ENCODE assay signal across 8 mouse cellular contexts in genomic region chr6:113379246-113379645, GRCm38 (mm10). TPM values are rescaled to one million over a fixed set of nuclear protein-coding genes. Genes with fewer than 3 reads are reported as not detected.
DNase-seq lines count a peak whose midpoint lies in the region; ATAC-seq and TF ChIP-seq lines count a peak whose summit lies in the region.

No protein-coding gene starts in this region.

- H3K4me1 ChIP-seq in MEL (ENCODE audit: control insufficient read depth in 1 of 2, insufficient read depth in 2 of 2, low read length in 2 of 2) = peaks cover 0 to 12% of the 10 kb centered on the region in 2 experiments; a peak in 2 of 4 replicates
- H3K4me1 ChIP-seq in hindbrain, embryonic 12.5 days = peaks cover 17% of the 10 kb centered on the region

- WGBS in hindbrain, embryonic 12.5 days = 88% methylated on average over 6 of the region's 6 CpGs

- H3K4me3 ChIP-seq in MEL (ENCODE audit: control insufficient read depth in 1 of 2, insufficient read depth in 1 of 2, low read depth in 2 of 2, low read length in 2 of 2) = peak overlapping the region; percentile 83 to 95
- peak overlapping the region; percentile 85 for H3K4me3 ChIP-seq in hindbrain, embryonic 12.5 days

- peaks cover 33% of the 10 kb centered on the region for H3K79me2 ChIP-seq in MEL (ENCODE audit: control insufficient read depth, insufficient read depth, low read length, poor library complexity)

- intact Hi-C loops in heart, postnatal 25 days (cut with DNase I) = loop anchor here (5.0 kb wide), 1 partner anchor 37 kb away; the partner anchor contains the start of gene Camk1
- intact Hi-C loops in gastrocnemius, postnatal 14 days (cut with DNase I; ENCODE audit: low total_unique reads) = no loop called here

- H3K9ac ChIP-seq in MEL (ENCODE audit: control insufficient read depth, low read depth, low read length, poor library complexity, severe bottlenecking) = peak overlapping the region; percentile 92
- H3K9ac ChIP-seq in hindbrain, embryonic 12.5 days = peak overlapping the region; percentile 96; the same call in 1 of the 2 replicates

- peak overlapping the region; percentile 44 for H3K27ac ChIP-seq in MEL (ENCODE audit: control insufficient read depth, low read depth, low read length)
- H3K27ac ChIP-seq in hindbrain, embryonic 12.5 days = no peak overlapping the region

- TF ChIP-seq EP300 in MEL (IDR thresholded peaks at IDR 0.05; ENCODE audit: low read depth in 1 of 2, low read length in 2 of 2) = no peak

- peaks cover 20 to 24% of the 10 kb centered on the region in 2 experiments for H3K36me3 ChIP-seq in MEL (ENCODE audit: control insufficient read depth in 1 of 2, insufficient read depth in 2 of 2, low read length in 2 of 2)
- H3K36me3 ChIP-seq in hindbrain, embryonic 12.5 days = peaks cover 57% of the 10 kb centered on the region

- TF ChIP-seq CTCF in MEL (IDR thresholded peaks at IDR 0.05 in 2 of 3, conservative IDR thresholded peaks at IDR 0.05 in 1 of 3; ENCODE audit: control insufficient read depth in 1 of 3, insufficient read depth in 1 of 3, low read depth in 2 of 3, low read length in 3 of 3, poor library complexity in 1 of 3, severe bottlenecking in 1 of 3) = no peak

- H3K27me3 ChIP-seq in MEL (ENCODE audit: control insufficient read depth in 1 of 2, insufficient read depth in 2 of 2, low read length in 2 of 2) = no peaks in the 10 kb centered on the region
- H3K27me3 ChIP-seq in hindbrain, embryonic 12.5 days = no peaks in the 10 kb centered on the region

- TF ChIP-seq POLR2A in MEL (IDR thresholded peaks at IDR 0.05; ENCODE audit: control insufficient read depth in 1 of 2, insufficient read depth in 1 of 2, low read depth in 1 of 2, low read length in 2 of 2, poor library complexity in 1 of 2) = no peak

- no peaks in the 10 kb centered on the region for H3K9me3 ChIP-seq in MEL (replicated peaks; ENCODE audit: insufficient read depth, low read length)
- no peaks in the 10 kb centered on the region for H3K9me3 ChIP-seq in hindbrain, embryonic 12.5 days (replicated peaks)

- no peak for ATAC-seq in hindbrain, embryonic 12.5 days (ENCODE audit: low FRiP score)
- peak; percentile 21; the same call in 1 of the 2 replicates for ATAC-seq in megakaryocyte progenitor cell, adult 5-6 weeks (replicated peaks; ENCODE audit: poor library complexity)

- DNase-seq in heart, adult 11 months = peak; percentile 94
- DNase-seq in heart, postnatal 25 days (ENCODE audit: low spot score) = no peak
- peak; percentile 65 for DNase-seq in MEL (ENCODE audit: low read depth, low spot score)
- no peak for DNase-seq in cerebellum, adult 18-20 months
- DNase-seq in retina, postnatal 1 day = no peak
- no peak for DNase-seq in gastrocnemius, postnatal 14 days

- TF ChIP-seq RAD21 in MEL (IDR thresholded peaks at IDR 0.05; ENCODE audit: low read depth, low read length) = no peak

- peak overlapping the region; percentile 96 for H3K4me2 ChIP-seq in hindbrain, embryonic 12.5 days (replicated peaks)

TF ChIP-seq in MEL, 35 proteins besides CTCF, POLR2A, EP300 and RAD21:
- 0 out of 2 replicates have a peak, but pooled peaks have one; percentile 12 for TF ChIP-seq ELF1 (IDR thresholded peaks at IDR 0.05; ENCODE audit: low read depth, low read length)
- 0 out of 2 replicates have a peak, but pooled peaks have one; percentile 4 for TF ChIP-seq TBP (IDR thresholded peaks at IDR 0.05; ENCODE audit: low read depth, low read length)
- no peak for TF ChIP-seq SMC3 (IDR thresholded peaks at IDR 0.05; ENCODE audit: low read depth, low read length)
- no peak for TF ChIP-seq MAX (IDR thresholded peaks at IDR 0.05; ENCODE audit: low read length)

RNA-seq across cellular contexts. Expression of gene Arpc4, which starts 1.3 kb away (rescaled TPM):
- total RNA-seq in heart, postnatal 25 days (2021) = 10 to 100 TPM; 66.4 to 74.2 TPM
- total RNA-seq in MEL (2012; rRNA removed) = 217 and 231 TPM in 2 replicates
- 100 to 1,000 TPM in 1 of 2 experiments, not detected in 1; 375 TPM for polyA plus RNA-seq in MEL (2012; ENCODE audit: insufficient read depth in 1 of 2, insufficient read length in 2 of 2, low read depth in 1 of 2, low replicate concordance in 2 of 2, missing spikeins in 1 of 2)
- polyA plus RNA-seq in hindbrain, embryonic 12.5 days (2016; fragmentation: Nextera tagmentation; extraction: Ambion mirVana) = 363 and 371 TPM in 2 replicates
- 171 and 208 TPM in 2 replicates for total RNA-seq in megakaryocyte progenitor cell, adult 5-6 weeks (2015)
- 306 and 331 TPM in 2 replicates for total RNA-seq in megakaryocyte progenitor cell, adult 5-6 weeks (2017)
- 10 to 100 TPM; 66.6 to 66.9 TPM for total RNA-seq in gastrocnemius, postnatal 14 days (2021)

RNA-seq across cellular contexts. Expression of gene Tada3, which starts 1.6 kb away (rescaled TPM):
- 10 to 100 TPM; 21.2 to 24.4 TPM for total RNA-seq in heart, postnatal 25 days (2021)
- total RNA-seq in MEL (2012; rRNA removed) = 25.0 and 26.1 TPM in 2 replicates
- polyA plus RNA-seq in MEL (2012; ENCODE audit: insufficient read depth in 1 of 2, insufficient read length in 2 of 2, low read depth in 1 of 2, low replicate concordance in 2 of 2, missing spikeins in 1 of 2) = 10 to 100 TPM in 1 of 2 experiments, not detected in 1; 62.2 TPM
- 64.5 and 66.0 TPM in 2 replicates for polyA plus RNA-seq in hindbrain, embryonic 12.5 days (2016; fragmentation: Nextera tagmentation; extraction: Ambion mirVana)
- 23.0 and 24.5 TPM in 2 replicates for total RNA-seq in megakaryocyte progenitor cell, adult 5-6 weeks (2015)
- 11.9 and 13.9 TPM in 2 replicates for total RNA-seq in megakaryocyte progenitor cell, adult 5-6 weeks (2017)
- total RNA-seq in gastrocnemius, postnatal 14 days (2021) = 10 to 100 TPM; 14.4 to 15.8 TPM

RNA-seq across cellular contexts. Expression of gene Ttll3, which starts 9.8 kb away (rescaled TPM):
- 1 to 10 TPM; 1.0 to 1.4 TPM for total RNA-seq in heart, postnatal 25 days (2021)
- 4.1 and 5.7 TPM in 2 replicates for total RNA-seq in MEL (2012; rRNA removed)
- 10 to 100 TPM in 1 of 2 experiments, not detected in 1; 11.2 TPM for polyA plus RNA-seq in MEL (2012; ENCODE audit: insufficient read depth in 1 of 2, insufficient read length in 2 of 2, low read depth in 1 of 2, low replicate concordance in 2 of 2, missing spikeins in 1 of 2)
- polyA plus RNA-seq in hindbrain, embryonic 12.5 days (2016; fragmentation: Nextera tagmentation; extraction: Ambion mirVana) = 8.0 and 8.9 TPM in 2 replicates
- total RNA-seq in megakaryocyte progenitor cell, adult 5-6 weeks (2015) = 2.5 and 4.3 TPM in 2 replicates
- total RNA-seq in megakaryocyte progenitor cell, adult 5-6 weeks (2017) = 2.0 and 2.9 TPM in 2 replicates
- total RNA-seq in gastrocnemius, postnatal 14 days (2021) = 1 to 10 TPM; 1.3 TPM

RNA-seq across cellular contexts. Expression of gene Camk1, which starts 35.5 kb away (rescaled TPM):
- total RNA-seq in heart, postnatal 25 days (2021) = 10 to 100 TPM; 65.9 to 68.5 TPM
- total RNA-seq in MEL (2012; rRNA removed) = 5.3 and 7.9 TPM in 2 replicates
- 10 to 100 TPM in 1 of 2 experiments, not detected in 1; 13.3 TPM for polyA plus RNA-seq in MEL (2012; ENCODE audit: insufficient read depth in 1 of 2, insufficient read length in 2 of 2, low read depth in 1 of 2, low replicate concordance in 2 of 2, missing spikeins in 1 of 2)
- polyA plus RNA-seq in hindbrain, embryonic 12.5 days (2016; fragmentation: Nextera tagmentation; extraction: Ambion mirVana) = 72.5 and 78.4 TPM in 2 replicates
- total RNA-seq in megakaryocyte progenitor cell, adult 5-6 weeks (2015) = 10.2 and 15.2 TPM in 2 replicates
- 16.6 and 24.3 TPM in 2 replicates for total RNA-seq in megakaryocyte progenitor cell, adult 5-6 weeks (2017)
- 10 to 100 TPM; 28.7 to 31.9 TPM for total RNA-seq in gastrocnemius, postnatal 14 days (2021)

RNA-seq across cellular contexts. Expression of gene Rpusd3, which starts 39.9 kb away (rescaled TPM):
- total RNA-seq in heart, postnatal 25 days (2021) = 10 to 100 TPM; 10.3 to 11.5 TPM
- total RNA-seq in MEL (2012; rRNA removed) = 24.8 and 29.4 TPM in 2 replicates
- polyA plus RNA-seq in MEL (2012; ENCODE audit: insufficient read depth in 1 of 2, insufficient read length in 2 of 2, low read depth in 1 of 2, low replicate concordance in 2 of 2, missing spikeins in 1 of 2) = 10 to 100 TPM in 1 of 2 experiments, not detected in 1; 34.1 TPM
- polyA plus RNA-seq in hindbrain, embryonic 12.5 days (2016; fragmentation: Nextera tagmentation; extraction: Ambion mirVana) = 22.0 and 26.1 TPM in 2 replicates
- total RNA-seq in megakaryocyte progenitor cell, adult 5-6 weeks (2015) = 3.5 and 5.7 TPM in 2 replicates
- 9.2 and 11.8 TPM in 2 replicates for total RNA-seq in megakaryocyte progenitor cell, adult 5-6 weeks (2017)
- 10 to 100 TPM; 11.1 to 13.3 TPM for total RNA-seq in gastrocnemius, postnatal 14 days (2021)

Comparison
In these comparisons a context has a peak if more than half of its experiments do, and no peak if none do; other contexts are left out.
1. DNase-seq: peak in heart, adult 11 months (single experiment) and MEL (single experiment); none in heart, postnatal 25 days (single experiment), cerebellum, adult 18-20 months (0 of 2), retina, postnatal 1 day (single experiment) and gastrocnemius, postnatal 14 days (single experiment).